Mouse (Mus musculus): ENCODE measurements around the gene Zbp1. TPM values are rescaled to one million over a fixed set of nuclear protein-coding genes. Genes with fewer than 3 reads are reported as not detected.

The Zbp1 gene
- polyA plus RNA-seq, 1 experiment from 2014 or later = 0.17 TPM

DNA sequence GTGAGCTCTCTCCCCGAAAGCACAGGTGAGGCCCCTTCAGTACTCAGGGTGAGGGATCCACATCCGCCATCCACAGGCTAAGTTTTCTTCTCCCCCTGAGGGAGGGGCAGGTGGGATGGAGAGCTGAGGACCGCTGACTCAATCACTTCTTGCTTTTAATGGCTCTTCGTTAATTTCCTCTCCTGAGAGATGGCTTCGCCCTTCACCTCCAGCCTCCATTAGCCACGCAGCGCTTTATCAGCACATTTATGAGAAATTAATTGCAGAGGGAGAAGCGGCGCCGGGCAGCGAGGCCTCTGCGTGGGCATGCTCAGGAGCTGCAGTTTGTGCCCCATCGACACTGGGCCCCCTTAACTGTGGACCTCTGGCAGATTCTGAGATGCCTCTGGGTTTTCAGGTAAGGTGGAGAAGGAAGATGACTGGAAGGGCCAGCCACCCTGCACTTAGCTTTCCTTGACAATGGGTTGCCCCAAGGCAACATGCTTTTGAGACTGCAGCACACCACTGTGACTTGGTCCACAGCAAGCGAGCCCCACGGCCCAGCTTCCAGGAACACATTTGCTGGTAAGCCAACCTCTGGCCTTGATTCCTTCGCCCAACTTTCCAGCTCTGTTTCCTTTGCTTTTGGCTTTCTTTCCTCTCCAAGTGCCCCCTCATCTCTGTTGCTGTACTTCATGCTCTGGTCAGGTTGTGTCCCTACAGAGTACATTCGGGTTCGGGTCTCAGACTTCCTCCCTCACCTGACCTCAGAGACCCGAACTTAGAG lies 15.6 kb downstream of the Zbp1 start:
- no peak overlapping the region for H3K4me3 ChIP-seq
- H3K4me1 ChIP-seq (replicated peaks) = no peaks in the 10 kb centered on the region
- WGBS = 88% methylated on average over 19 of the region's 19 CpGs
- no peaks in the 10 kb centered on the region for H3K36me3 ChIP-seq
- peak; percentile 1 for DNase-seq (ENCODE audit: low spot score)
- H3K27ac ChIP-seq = no peak overlapping the region
- no peaks in the 10 kb centered on the region for H3K9me3 ChIP-seq
- no peaks in the 10 kb centered on the region for H3K27me3 ChIP-seq (ENCODE audit: insufficient read depth, poor library complexity, severe bottlenecking)

DNA sequence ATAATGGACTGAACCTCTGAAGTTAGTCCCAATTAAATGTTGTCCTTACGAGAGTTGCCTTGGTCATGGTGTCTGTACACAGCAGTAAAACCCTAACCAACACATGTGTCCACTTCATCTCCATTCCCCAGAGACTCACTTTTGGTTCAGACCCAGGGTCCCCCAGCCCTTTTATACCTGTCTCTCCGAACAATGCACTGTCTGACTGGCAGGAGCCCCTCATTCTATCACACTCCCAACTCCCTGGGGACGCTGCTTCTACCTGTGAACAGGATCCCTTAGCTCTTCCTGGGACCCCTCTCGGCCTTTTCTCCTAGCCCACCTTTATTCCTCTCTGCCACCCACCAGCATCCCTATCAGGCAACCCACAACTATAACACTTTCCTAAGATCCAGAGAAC lies 23.9 kb downstream of the Zbp1 start:
- Histone ChIP-seq H3K27me3 (ENCODE audit: insufficient read depth, poor library complexity, severe bottlenecking) (no peaks in the 10 kb centered on the region), H3K4me1 (replicated peaks) (no peaks in the 10 kb centered on the region), H3K9me3 (no peaks in the 10 kb centered on the region), H3K4me3 (no peak overlapping the region), H3K27ac (no peak overlapping the region), H3K36me3 (no peaks in the 10 kb centered on the region)
- whole genome bisulfite sequencing = 88% methylated on average over 4 of the region's 4 CpGs
- DNase-seq (ENCODE audit: low spot score) = peak; percentile 0

DNA sequence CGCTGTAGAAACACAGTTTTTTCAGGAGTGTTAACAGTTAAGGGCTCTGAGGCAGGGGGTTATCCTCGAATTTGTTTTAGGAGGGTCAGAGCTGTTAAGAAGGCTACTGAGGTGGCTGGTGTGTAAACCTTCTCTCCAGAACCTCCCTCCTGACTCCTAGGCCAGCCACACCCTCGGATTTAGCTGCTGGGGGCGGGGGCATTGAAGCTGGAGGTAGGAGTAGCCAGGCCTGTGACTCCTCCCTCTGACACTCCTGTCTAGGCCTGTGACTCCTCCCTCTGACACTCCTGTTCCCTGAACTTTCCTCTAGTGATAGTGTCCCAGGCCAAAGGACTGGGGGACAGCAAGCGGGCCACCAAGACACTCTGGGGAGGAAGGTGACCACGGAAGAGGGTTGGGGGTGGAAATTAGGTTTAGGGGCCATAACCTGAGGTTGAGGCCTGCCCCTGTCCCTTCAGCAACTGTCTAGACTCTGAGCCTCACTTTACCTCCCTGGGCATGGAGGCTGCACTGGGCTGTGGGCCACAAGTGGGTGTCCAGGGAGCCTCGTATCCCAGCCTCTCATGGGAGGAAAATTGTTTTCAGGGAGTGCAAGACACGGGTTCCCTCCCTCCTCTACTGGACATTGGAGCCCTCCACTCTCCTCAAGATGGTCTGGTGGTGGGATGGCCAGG lies 31.4 kb downstream of the Zbp1 start:
- H3K27me3 ChIP-seq (ENCODE audit: insufficient read depth, poor library complexity, severe bottlenecking) = peaks cover 17% of the 10 kb centered on the region
- no peak for DNase-seq (ENCODE audit: low spot score)
- no peak overlapping the region for H3K4me3 ChIP-seq
- no peaks in the 10 kb centered on the region for H3K36me3 ChIP-seq
- no peaks in the 10 kb centered on the region for H3K9me3 ChIP-seq
- no peak overlapping the region for H3K27ac ChIP-seq
- H3K4me1 ChIP-seq (replicated peaks) = peaks cover 12% of the 10 kb centered on the region
- 36% methylated on average over 8 of the region's 8 CpGs for WGBS

DNA sequence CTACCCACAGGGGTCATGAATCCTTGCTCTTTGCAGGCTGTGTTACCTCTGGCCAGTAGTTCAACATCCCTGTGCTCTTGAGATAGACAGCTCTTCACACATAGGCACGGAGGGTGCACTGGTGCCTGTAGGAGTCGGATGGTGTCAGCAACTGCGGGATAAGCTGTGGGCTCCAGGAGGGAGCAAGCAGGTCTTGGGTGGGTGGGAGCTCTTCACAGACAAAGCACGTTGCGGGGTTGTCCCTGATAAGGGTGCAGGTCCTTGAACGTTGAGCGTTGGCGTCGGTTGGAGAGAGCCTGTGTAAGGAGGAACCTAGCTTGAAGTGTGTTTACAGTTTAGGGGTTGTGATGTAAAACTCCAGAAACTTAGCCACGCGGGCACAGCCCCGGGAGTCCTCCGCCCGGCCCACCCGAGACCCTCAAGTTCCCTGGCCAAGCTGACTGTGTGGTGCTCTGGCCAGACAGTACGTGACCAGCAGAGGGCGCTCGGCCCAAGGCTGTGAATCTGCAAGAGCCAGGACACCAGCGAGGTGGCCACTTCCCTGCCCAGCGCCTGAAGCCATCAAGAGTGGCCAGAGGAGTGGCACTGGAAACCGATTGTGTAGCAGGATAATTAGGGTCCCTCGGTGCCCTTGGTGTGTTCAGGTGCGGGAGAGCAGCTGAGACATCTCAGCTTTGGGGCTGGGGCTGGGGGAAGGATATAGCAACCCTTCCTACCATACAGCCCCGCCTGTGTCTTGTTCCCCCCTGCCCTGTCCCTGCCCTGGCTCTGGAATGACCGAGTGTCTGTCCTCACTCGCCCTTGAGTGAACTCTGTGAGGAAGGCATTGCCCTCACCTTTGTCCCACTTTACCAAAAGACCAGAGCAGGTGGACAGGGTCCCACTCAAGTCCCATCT lies 32.4 kb downstream of the Zbp1 start:
- Histone ChIP-seq H3K9me3 (no peaks in the 10 kb centered on the region), H3K27ac (no peak overlapping the region), H3K4me3 (no peak overlapping the region), H3K4me1 (replicated peaks) (peaks cover 12% of the 10 kb centered on the region), H3K36me3 (no peaks in the 10 kb centered on the region), H3K27me3 (ENCODE audit: insufficient read depth, poor library complexity, severe bottlenecking) (peaks cover 17% of the 10 kb centered on the region)
- peak; percentile 87 for DNase-seq (ENCODE audit: low spot score)
- WGBS = 36% methylated on average over 26 of the region's 26 CpGs

DNA sequence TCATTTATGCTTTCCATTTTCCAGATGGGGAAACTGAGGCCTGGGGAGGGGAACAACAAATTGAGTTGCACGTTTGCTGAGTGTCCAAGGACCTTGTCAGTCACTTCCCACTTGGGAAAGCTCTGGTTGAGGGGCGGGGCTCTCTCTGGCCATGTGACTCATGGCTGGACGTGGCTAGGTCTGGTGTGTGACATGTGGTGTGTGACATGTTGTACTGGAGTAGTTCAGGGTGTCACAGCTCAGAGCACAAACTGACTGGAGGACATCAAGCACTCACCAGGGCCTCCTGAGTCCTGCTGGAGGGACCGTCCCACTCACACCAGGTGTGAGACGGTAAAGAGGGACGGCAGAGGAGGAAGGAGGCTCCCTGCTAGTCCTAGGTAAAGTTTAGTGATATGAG lies 33.4 kb downstream of the Zbp1 start:
- H3K9me3 ChIP-seq = no peaks in the 10 kb centered on the region
- WGBS = 75% methylated on average over 6 of the region's 6 CpGs
- no peak overlapping the region for H3K4me3 ChIP-seq
- no peak overlapping the region for H3K27ac ChIP-seq
- H3K27me3 ChIP-seq (ENCODE audit: insufficient read depth, poor library complexity, severe bottlenecking) = peaks cover 17% of the 10 kb centered on the region
- DNase-seq (ENCODE audit: low spot score) = no peak
- no peaks in the 10 kb centered on the region for H3K36me3 ChIP-seq
- H3K4me1 ChIP-seq (replicated peaks) = peaks cover 12% of the 10 kb centered on the region

DNA sequence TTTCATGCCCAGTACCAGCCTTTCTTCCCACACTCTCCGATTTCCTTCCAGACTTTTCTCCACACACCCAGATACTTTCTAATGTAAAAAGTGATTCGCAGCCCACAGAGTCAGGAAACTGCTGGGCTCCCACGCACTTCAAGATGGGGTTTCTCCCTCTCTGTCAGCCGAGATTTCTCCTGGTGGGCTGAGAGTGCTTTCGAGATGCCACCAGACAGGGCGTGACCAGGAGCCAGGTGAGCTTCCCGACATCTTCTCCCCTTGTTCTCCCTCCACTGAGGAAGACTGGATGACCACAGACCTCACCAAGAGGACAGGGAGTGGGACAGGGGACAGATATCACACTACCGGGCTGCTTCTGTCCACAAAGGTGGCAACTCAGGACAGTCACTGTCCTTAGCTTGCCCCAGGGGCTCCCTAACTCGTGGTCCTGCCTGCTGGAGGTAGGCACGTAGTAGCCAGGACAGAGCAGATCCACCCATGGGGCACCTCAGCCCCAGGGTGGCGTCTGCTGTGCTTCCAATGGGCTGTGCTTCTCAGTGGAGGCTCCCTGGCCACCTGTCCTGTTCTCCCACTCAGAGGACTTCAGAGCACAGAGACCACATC lies 34.1 kb downstream of the Zbp1 start:
- 62% methylated on average over 11 of the region's 11 CpGs for WGBS
- H3K36me3 ChIP-seq = no peaks in the 10 kb centered on the region
- H3K27ac ChIP-seq = no peak overlapping the region
- no peak overlapping the region for H3K4me3 ChIP-seq
- H3K27me3 ChIP-seq (ENCODE audit: insufficient read depth, poor library complexity, severe bottlenecking) = peaks cover 17% of the 10 kb centered on the region
- no peak for DNase-seq (ENCODE audit: low spot score)
- H3K9me3 ChIP-seq = no peaks in the 10 kb centered on the region
- H3K4me1 ChIP-seq (replicated peaks) = peaks cover 12% of the 10 kb centered on the region

DNA sequence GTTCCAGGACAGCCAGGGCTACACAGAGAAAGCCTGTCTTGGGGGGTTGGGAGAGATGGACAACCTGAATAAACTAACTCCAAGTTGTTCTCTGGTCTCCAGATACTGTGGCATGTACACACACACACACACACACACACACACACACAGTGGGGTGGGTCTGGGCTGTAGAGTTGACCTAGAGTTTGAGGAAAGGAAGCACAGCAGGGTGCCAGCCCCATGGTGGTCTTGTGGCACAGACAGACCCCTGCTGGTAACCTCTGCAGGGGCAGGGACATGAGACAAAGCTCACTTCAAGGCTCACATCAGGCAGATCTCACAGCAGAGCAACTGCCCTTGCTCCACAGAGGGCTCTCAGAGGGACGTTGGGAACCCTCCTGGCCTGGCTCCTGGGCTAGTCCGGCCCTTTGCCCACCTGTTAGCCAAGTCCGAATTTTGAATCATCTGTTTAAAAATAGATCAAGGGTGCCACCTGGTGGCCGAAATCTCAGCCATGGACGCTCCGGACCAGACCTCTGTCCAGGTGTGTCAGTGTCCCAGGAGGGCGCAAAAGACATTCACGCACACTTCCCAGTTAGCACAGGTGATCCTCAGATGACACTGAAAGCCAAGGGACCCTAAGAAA lies 34.8 kb downstream of the Zbp1 start:
- H3K4me1 ChIP-seq (replicated peaks) = peaks cover 12% of the 10 kb centered on the region
- H3K9me3 ChIP-seq = no peaks in the 10 kb centered on the region
- no peak overlapping the region for H3K27ac ChIP-seq
- no peak overlapping the region for H3K4me3 ChIP-seq
- WGBS = 13% methylated on average over 8 of the region's 8 CpGs
- DNase-seq (ENCODE audit: low spot score) = peak; percentile 76
- H3K27me3 ChIP-seq (ENCODE audit: insufficient read depth, poor library complexity, severe bottlenecking) = peaks cover 17% of the 10 kb centered on the region
- no peaks in the 10 kb centered on the region for H3K36me3 ChIP-seq

DNA sequence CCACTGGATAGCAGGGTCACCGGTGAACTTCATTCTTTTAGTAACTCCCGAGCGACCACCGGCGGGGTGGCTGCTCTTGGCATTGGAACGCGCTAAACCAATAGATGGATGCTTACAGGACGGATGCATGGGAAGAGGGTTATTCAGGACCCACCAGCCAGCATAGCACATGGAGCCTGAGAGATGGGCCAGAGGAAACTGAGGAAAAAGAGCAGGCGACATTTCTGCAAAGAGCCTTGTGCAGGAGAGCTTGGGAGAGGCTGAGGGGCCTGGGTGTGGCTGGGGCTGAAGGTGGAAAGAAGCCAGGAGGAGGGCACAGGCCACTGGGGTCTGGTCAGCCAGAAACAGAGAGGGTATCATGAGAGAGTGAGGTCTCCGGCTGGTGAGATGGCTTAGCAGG lies 35.4 kb downstream of the Zbp1 start:
- H3K9me3 ChIP-seq = no peaks in the 10 kb centered on the region
- peaks cover 17% of the 10 kb centered on the region for H3K27me3 ChIP-seq (ENCODE audit: insufficient read depth, poor library complexity, severe bottlenecking)
- peaks cover 12% of the 10 kb centered on the region for H3K4me1 ChIP-seq (replicated peaks)
- H3K36me3 ChIP-seq = no peaks in the 10 kb centered on the region
- DNase-seq (ENCODE audit: low spot score) = no peak
- H3K4me3 ChIP-seq = no peak overlapping the region
- 0 out of 2 replicates have a peak overlapping the region, but pooled peaks have one; percentile 69 for H3K27ac ChIP-seq
- 94% methylated on average over 10 of the region's 10 CpGs for WGBS

DNA sequence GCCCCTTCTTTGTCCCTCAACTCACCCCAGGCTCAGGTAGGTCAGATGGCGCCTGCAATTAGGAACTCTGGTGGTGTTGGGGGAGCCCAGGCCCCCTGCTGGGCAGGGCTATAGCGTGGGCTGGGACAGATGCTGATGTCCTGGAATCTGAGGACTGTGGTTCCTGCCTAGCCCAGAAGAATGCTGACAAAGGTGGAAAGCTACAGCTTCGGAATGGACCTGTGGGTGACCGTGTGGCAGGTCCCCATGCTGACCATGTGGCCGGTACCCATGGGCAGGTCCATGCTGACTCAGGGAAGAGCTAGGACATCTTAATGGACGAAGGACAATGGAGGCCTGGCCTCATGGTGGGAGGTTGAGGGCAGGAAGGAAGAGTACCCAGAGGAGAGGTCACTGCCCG lies 35.9 kb downstream of the Zbp1 start:
- Histone ChIP-seq H3K4me1 (replicated peaks) (peaks cover 12% of the 10 kb centered on the region), H3K27ac (0 out of 2 replicates have a peak overlapping the region, but pooled peaks have one; percentile 50), H3K27me3 (ENCODE audit: insufficient read depth, poor library complexity, severe bottlenecking) (peaks cover 17% of the 10 kb centered on the region), H3K4me3 (no peak overlapping the region), H3K9me3 (no peaks in the 10 kb centered on the region), H3K36me3 (no peaks in the 10 kb centered on the region)
- no peak for DNase-seq (ENCODE audit: low spot score)
- WGBS = 74% methylated on average over 7 of the region's 7 CpGs

DNA sequence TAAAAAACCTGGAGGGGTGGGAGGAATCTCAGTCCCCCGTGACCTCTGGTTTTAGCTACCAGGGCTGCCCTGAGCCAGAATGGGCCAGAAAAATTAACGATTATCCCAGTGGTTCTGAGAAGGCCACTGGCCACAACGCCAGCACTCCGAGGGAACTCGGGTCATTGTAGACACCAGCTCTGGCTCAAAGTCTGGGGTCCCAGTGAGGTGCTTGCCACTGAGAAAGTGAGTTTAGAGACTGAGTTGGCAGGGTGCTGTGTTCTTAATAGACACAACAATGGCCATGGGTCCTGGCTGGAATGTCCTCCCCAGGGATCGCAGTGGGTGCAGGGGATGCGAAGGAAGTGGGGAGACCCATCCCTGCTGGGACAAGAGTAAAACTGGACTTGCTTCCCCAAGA lies 36.8 kb downstream of the Zbp1 start:
- no peaks in the 10 kb centered on the region for H3K9me3 ChIP-seq
- H3K27me3 ChIP-seq (ENCODE audit: insufficient read depth, poor library complexity, severe bottlenecking) = peaks cover 11% of the 10 kb centered on the region; the same call in 1 of the 2 replicates
- no peaks in the 10 kb centered on the region for H3K36me3 ChIP-seq
- 0 out of 2 replicates have a peak overlapping the region, but pooled peaks have one; percentile 50 for H3K27ac ChIP-seq
- 88% methylated on average over 7 of the region's 7 CpGs for WGBS
- peaks cover 9% of the 10 kb centered on the region for H3K4me1 ChIP-seq (replicated peaks)
- no peak overlapping the region for H3K4me3 ChIP-seq
- no peak for DNase-seq (ENCODE audit: low spot score)

DNA sequence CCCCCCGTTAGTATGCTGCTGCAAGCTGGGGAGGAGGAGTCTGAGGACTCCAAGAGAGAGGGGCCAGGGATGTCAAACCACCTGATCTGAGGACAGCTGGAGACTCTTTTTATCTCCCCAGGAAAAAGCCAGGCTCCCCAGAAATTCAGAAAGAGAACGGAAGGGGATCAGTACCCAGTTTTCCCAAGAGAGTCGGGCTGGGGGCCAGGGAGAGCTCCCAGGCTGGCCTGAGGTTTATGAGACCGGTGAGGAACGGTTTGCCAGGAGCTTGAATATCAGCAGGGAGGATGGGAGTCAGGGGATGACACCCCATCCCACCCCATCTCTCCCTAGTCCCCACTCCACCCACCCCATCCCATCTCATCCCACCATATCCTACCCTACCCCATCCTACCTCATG lies 37.2 kb downstream of the Zbp1 start:
- H3K9me3 ChIP-seq = no peaks in the 10 kb centered on the region
- 51% methylated on average over 5 of the region's 5 CpGs for WGBS
- H3K4me3 ChIP-seq = no peak overlapping the region
- H3K36me3 ChIP-seq = no peaks in the 10 kb centered on the region
- H3K27me3 ChIP-seq (ENCODE audit: insufficient read depth, poor library complexity, severe bottlenecking) = peaks cover 10% of the 10 kb centered on the region; the same call in 1 of the 2 replicates
- DNase-seq (ENCODE audit: low spot score) = no peak
- peaks cover 9% of the 10 kb centered on the region for H3K4me1 ChIP-seq (replicated peaks)
- H3K27ac ChIP-seq = 0 out of 2 replicates have a peak overlapping the region, but pooled peaks have one; percentile 50

All from hindbrain, embryonic 10.5 days (tissue).